Mouse (Mus musculus) forebrain, postnatal 0 days (tissue): ENCODE data around the gene Ttll12. TPM values are rescaled to one million over a fixed set of nuclear protein-coding genes. Genes with fewer than 3 reads are reported as not detected.
A peak's percentile ranks its signal among the peaks of the same experiment; 100 is the strongest.

ENCODE experiments used
- ATAC-seq: fragments of 200-750 bp; cut with Nextera tagmentation; 2 replicates; pipeline ENCODE4 v1.8.0; 2017; ENCODE audit warnings: mild to moderate bottlenecking, moderate library complexity
- DNase-seq: peaks from one replicate; pipeline ENCODE4 v3.0.0-alpha.2; 2015
- H3K27ac ChIP-seq: fragments of 300-500 bp; sonication (generic); 2 replicates; pipeline ENCODE4 v1.5.1; 2014; ENCODE audit warnings: low read depth, mild to moderate bottlenecking, antibody characterized with exemption, low read length, moderate library complexity, mixed read lengths
- H3K27me3 ChIP-seq: fragments of 300-500 bp; sonication (generic); 2 replicates; pipeline ENCODE4 v1.6.1; 2014; ENCODE audit warnings: mild to moderate bottlenecking, low read length, mixed read lengths; ENCODE audit not compliant: insufficient read depth
- H3K36me3 ChIP-seq: fragments of 300-500 bp; sonication (generic); 2 replicates; pipeline ENCODE4 v1.6.1; 2014; ENCODE audit warnings: mild to moderate bottlenecking, moderate library complexity; ENCODE audit not compliant: insufficient read depth
- H3K4me1 ChIP-seq: fragments of 300-500 bp; sonication (generic); 2 replicates; pipeline ENCODE4 v1.6.1; 2014; ENCODE audit warnings: antibody characterized with exemption; ENCODE audit not compliant: insufficient read depth
- H3K4me2 ChIP-seq: fragments of 300-500 bp; sonication (generic); 2 replicates; pipeline ENCODE4 v1.6.1; 2014; ENCODE audit warnings: low read depth, mild to moderate bottlenecking, moderate library complexity
- H3K4me3 ChIP-seq: fragments of 300-500 bp; sonication (generic); 2 replicates; pipeline ENCODE4 v1.5.1; 2014; ENCODE audit warnings: low read depth, low read length, mixed read lengths
- H3K9ac ChIP-seq: fragments of 300-500 bp; sonication (generic); 2 replicates; pipeline ENCODE4 v1.6.1; 2014; ENCODE audit warnings: mild to moderate bottlenecking
- H3K9me3 ChIP-seq: fragments of 300-500 bp; sonication (generic); 2 replicates; pipeline ENCODE4 v1.6.1; 2016; ENCODE audit warnings: low read length
- CTCF ChIP-seq: sonication (generic); IDR thresholded peaks from 2 replicates; pipeline ENCODE4 v1.5.1; 2016; ENCODE audit warnings: antibody characterized with exemption, control low read depth, low read depth
- WGBS: fragments of 180-500 bp; shearing (Covaris S2); extraction: QIAGEN DNeasy Blood & Tissue Kit; methylation state at CpG from one replicate; pipeline ENCODE4 v1.1.7; 2014; 5-methylcytosine and 5-hydroxymethylcytosine counted together
- polyA plus RNA-seq: library from polyadenylated mRNA; unstranded; fragments of >200 nt; fragmentation: Nextera tagmentation; extraction: Ambion mirVana; gene quantifications from 2 replicates; pipeline ENCODE4 v1.2.1, GENCODE M21; 2015
- total RNA-seq: library from RNA; depleted of rRNA; stranded (reverse); fragments of >200 nt; gene quantifications from 2 replicates; pipeline ENCODE4 v1.2.3, GENCODE M21; 2014

Ttll12 gene
- total and polyA plus RNA-seq, 2 experiments from 2014 or later, result 38.7 to 42.9 TPM

- WGBS, result 3% methylated on average over 27 of the region's 27 CpGs
- Histone ChIP-seq H3K27ac (no peak overlapping the region), H3K36me3 (no peaks in the 10 kb centered on the region), H3K4me3 (peak overlapping the region; percentile 25), H3K27me3 (peaks cover 7% of the 10 kb centered on the region; the same call in 1 of the 2 replicates), H3K9ac (peak overlapping the region; percentile 33), H3K9me3 (no peaks in the 10 kb centered on the region), H3K4me1 (peaks cover 11% of the 10 kb centered on the region), H3K4me2 (peak overlapping the region; percentile 58)
- TF ChIP-seq CTCF, result no peak
- DNase-seq, result peak; percentile 17
- ATAC-seq, result 0 out of 2 replicates have a peak, but pooled peaks have one; percentile 25
Measured at GRCm38 (mm10) chr15:83563857-83564651, 30.9 kb downstream of the Ttll12 start.

- Histone ChIP-seq H3K9ac (peak within 1 kb of the TSS; percentile 33), H3K4me2 (peak within 1 kb of the TSS; percentile 58), H3K27me3 (peaks cover 7% of the 10 kb centered on the region; the same call in 1 of the 2 replicates), H3K4me3 (peak within 1 kb of the TSS; percentile 25), H3K4me1 (peaks cover 11% of the 10 kb centered on the region), H3K27ac (no peak within 1 kb of the TSS), H3K36me3 (no peaks in the 10 kb centered on the region), H3K9me3 (no peaks in the 10 kb centered on the region)
- DNase-seq (no peak), ATAC-seq (no peak; the same call in 1 of the 2 replicates)
- WGBS, result 3% methylated on average over 28 of the region's 28 CpGs
- TF ChIP-seq CTCF, result no peak
Measured at GRCm38 (mm10) chr15:83563327-83563856, 31.6 kb downstream of the Ttll12 start, which contains the start of the genes Tspo and Mcat. Gene Tspo, plus strand, starts transcription at chr15:83563592. Gene Mcat, minus strand, starts transcription at chr15:83563787.

- peak overlapping the region; percentile 58; the same call in 1 of the 2 replicates for H3K4me2 ChIP-seq
- no peaks in the 10 kb centered on the region for H3K36me3 ChIP-seq
- H3K9ac ChIP-seq, result no peak overlapping the region
- peak overlapping the region; percentile 25; the same call in 1 of the 2 replicates for H3K4me3 ChIP-seq
- no peak for TF ChIP-seq CTCF
- peak; percentile 74 for ATAC-seq
- peaks cover 11% of the 10 kb centered on the region for H3K4me1 ChIP-seq
- no peak overlapping the region for H3K27ac ChIP-seq
- peaks cover 7% of the 10 kb centered on the region; the same call in 1 of the 2 replicates for H3K27me3 ChIP-seq
- peak; percentile 70 for DNase-seq
- WGBS, result 22% methylated on average over 15 of the region's 15 CpGs
- no peaks in the 10 kb centered on the region for H3K9me3 ChIP-seq
Measured at GRCm38 (mm10) chr15:83562626-83563270, 32.2 kb downstream of the Ttll12 start.

GRCm38 (mm10) chr15:83560941-83561477 lies 33.9 kb downstream of the Ttll12 start:
- DNase-seq (no peak), ATAC-seq (no peak)
- Histone ChIP-seq H3K36me3 (no peaks in the 10 kb centered on the region), H3K4me1 (peaks cover 11% of the 10 kb centered on the region), H3K9ac (no peak overlapping the region), H3K9me3 (no peaks in the 10 kb centered on the region), H3K27ac (no peak overlapping the region), H3K27me3 (peaks cover 7% of the 10 kb centered on the region; the same call in 1 of the 2 replicates), H3K4me3 (no peak overlapping the region), H3K4me2 (no peak overlapping the region)
- 57% methylated on average over 5 of the region's 5 CpGs for WGBS
- TF ChIP-seq CTCF, result no peak

GRCm38 (mm10) chr15:83555161-83555974 lies 39.6 kb downstream of the Ttll12 start:
- DNase-seq (peak; percentile 95), ATAC-seq (peak; percentile 96)
- H3K9me3 ChIP-seq, result no peaks in the 10 kb centered on the region
- WGBS, result under 1% methylated on average over 71 of the region's 74 CpGs
- peak overlapping the region; percentile 86 for H3K4me3 ChIP-seq
- H3K36me3 ChIP-seq, result peaks cover 17% of the 10 kb centered on the region
- H3K27me3 ChIP-seq, result no peaks in the 10 kb centered on the region
- H3K27ac ChIP-seq, result peak overlapping the region; percentile 95
- TF ChIP-seq CTCF, result no peak
- H3K9ac ChIP-seq, result peak overlapping the region; percentile 91
- peak overlapping the region; percentile 78 for H3K4me2 ChIP-seq
- H3K4me1 ChIP-seq, result peaks cover 6% of the 10 kb centered on the region; the same call in 1 of the 2 replicates

- Histone ChIP-seq H3K4me2 (no peak overlapping the region), H3K9ac (no peak overlapping the region)
- DNase-seq, result no peak
Measured at GRCm38 (mm10) chr15:83553831-83554230, 41.1 kb downstream of the Ttll12 start.

More at GRCm38 (mm10) chr15:83553831-83554230, 41.1 kb downstream of the Ttll12 start:
- peak; percentile 34 for TF ChIP-seq CTCF
- peaks cover 6% of the 10 kb centered on the region; the same call in 1 of the 2 replicates for H3K4me1 ChIP-seq
- ATAC-seq, result no peak
- no peaks in the 10 kb centered on the region for H3K27me3 ChIP-seq
- no peak overlapping the region for H3K4me3 ChIP-seq
- no peaks in the 10 kb centered on the region for H3K9me3 ChIP-seq
- no peak overlapping the region for H3K27ac ChIP-seq
- H3K36me3 ChIP-seq, result peaks cover 31% of the 10 kb centered on the region
